Mouse (Mus musculus) liver, embryonic 14.5 days (tissue): Measurements from ENCODE around the gene Cys1.

ENCODE experiments used
- CTCF ChIP-seq: IDR thresholded peaks from 2 replicates; pipeline ENCODE4 v1.5.1; 2016; ENCODE audit warnings: antibody characterized with exemption, low read depth, control low read depth
- EP300 ChIP-seq: IDR thresholded peaks from 2 replicates; pipeline ENCODE4 v1.6.1; 2016; ENCODE audit warnings: antibody characterized with exemption, low read depth

DNA sequence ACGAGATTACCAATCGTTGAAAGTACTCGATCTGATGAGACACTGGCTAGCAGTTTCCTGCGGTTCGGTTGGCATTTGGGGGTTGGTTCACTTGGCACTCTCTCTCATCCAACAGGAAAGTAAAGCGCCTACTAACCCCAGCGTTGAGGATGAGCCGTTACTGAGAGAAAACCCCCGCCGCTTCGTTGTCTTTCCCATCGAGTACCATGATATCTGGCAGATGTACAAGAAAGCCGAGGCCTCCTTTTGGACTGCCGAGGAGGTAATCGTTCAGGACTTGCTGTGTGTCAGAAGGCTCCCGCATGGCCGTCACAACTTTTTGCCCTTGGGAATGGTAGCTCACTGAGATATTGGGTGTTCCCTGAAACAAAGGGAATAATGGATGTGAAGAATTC, 27.2 kb upstream of the Cys1 start:
- TF ChIP-seq CTCF (no peak), EP300 (no peak)
